Mouse (Mus musculus) brain, embryonic 14.5 days (tissue): ENCODE data around the gene Tut1.
"Not testable (repeated sequence)": the region's sequence is repeated elsewhere in the genome, so short reads cannot be mapped to it uniquely, and the experiment has no call there.

ENCODE experiments used
- CTCF ChIP-seq: fragments of 200-500 bp; IDR thresholded peaks from 2 replicates; pipeline ENCODE4 v1.5.1; 2012; ENCODE audit warnings: inconsistent platforms, mild to moderate bottlenecking, moderate library complexity, borderline replicate concordance; ENCODE audit not compliant: insufficient read depth, insufficient read length; ENCODE audit errors: extremely low read depth
- POLR2A ChIP-seq: fragments of 200-500 bp; IDR thresholded peaks from 2 replicates; pipeline ENCODE4 v1.6.1; 2012; ENCODE audit warnings: mild to moderate bottlenecking, inconsistent platforms, borderline replicate concordance; ENCODE audit not compliant: poor library complexity, insufficient read depth, insufficient read length, severe bottlenecking; ENCODE audit errors: extremely low read depth

DNA sequence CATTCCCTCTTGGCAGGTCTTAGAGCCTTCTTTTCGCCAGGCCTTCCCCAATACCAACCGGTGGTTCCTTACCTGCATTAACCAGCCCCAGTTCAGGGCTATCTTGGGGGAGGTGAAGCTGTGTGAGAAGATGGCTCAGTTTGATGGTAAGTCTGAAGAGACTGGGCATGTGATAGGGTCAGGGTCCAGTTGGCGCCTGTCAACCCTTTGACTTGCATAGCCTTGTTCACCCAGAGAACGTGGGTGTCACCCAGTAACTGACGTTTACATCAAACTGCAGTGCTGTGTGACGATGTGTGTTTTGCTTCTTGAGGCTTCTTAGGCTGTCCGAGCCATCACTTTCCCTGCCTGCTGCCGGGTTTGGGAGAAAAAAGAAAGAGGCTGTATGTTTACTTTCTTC is 18.8 kb downstream of the Tut1 start:
- not testable (repeated sequence) for TF ChIP-seq CTCF, POLR2A
